Mouse (Mus musculus): ENCODE data around the gene Lrmda. TPM values are rescaled to one million over a fixed set of nuclear protein-coding genes. Genes with fewer than 3 reads are reported as not detected.

Lrmda gene
- polyA plus RNA-seq, 1 experiment from 2014 or later: 0.23 TPM

- Histone ChIP-seq H3K27ac (ENCODE audit: low read depth, low read length) (no peak overlapping the region), H3K4me2 (no peak overlapping the region), H3K9me3 (ENCODE audit: control insufficient read depth, low read length) (no peaks in the 10 kb centered on the region), H3K9ac (ENCODE audit: low read length) (no peak overlapping the region), H3K4me1 (ENCODE audit: control insufficient read depth, insufficient read depth, low read length) (peaks cover 4% of the 10 kb centered on the region), H3K4me3 (ENCODE audit: low read depth, low read length) (no peak overlapping the region), H3K27me3 (ENCODE audit: control insufficient read depth, insufficient read depth, low read length) (no peaks in the 10 kb centered on the region), H3K36me3 (ENCODE audit: control insufficient read depth, insufficient read depth, low read length) (no peaks in the 10 kb centered on the region)
- DNase-seq (ENCODE audit: low spot score, missing footprints) (no peak), ATAC-seq (ENCODE audit: low FRiP score) (no peak)
- WGBS: 93% methylated on average over 1 of the region's 1 CpGs
Observed at GRCm38 (mm10) chr14:23011989-23012388, 992.5 kb downstream of the Lrmda start.

GRCm38 (mm10) chr14:23014747-23015286 lies 995.3 kb downstream of the Lrmda start:
- Histone ChIP-seq H3K27ac (ENCODE audit: low read depth, low read length) (no peak overlapping the region), H3K4me2 (no peak overlapping the region), H3K36me3 (ENCODE audit: control insufficient read depth, insufficient read depth, low read length) (no peaks in the 10 kb centered on the region), H3K9me3 (ENCODE audit: control insufficient read depth, low read length) (no peaks in the 10 kb centered on the region), H3K4me1 (ENCODE audit: control insufficient read depth, insufficient read depth, low read length) (peaks cover 4% of the 10 kb centered on the region), H3K4me3 (ENCODE audit: low read depth, low read length) (no peak overlapping the region), H3K9ac (ENCODE audit: low read length) (no peak overlapping the region), H3K27me3 (ENCODE audit: control insufficient read depth, insufficient read depth, low read length) (no peaks in the 10 kb centered on the region)
- DNase-seq (ENCODE audit: low spot score, missing footprints) (no peak), ATAC-seq (ENCODE audit: low FRiP score) (0 out of 2 replicates have a peak, but pooled peaks have one; percentile 22)
- WGBS: 58% methylated on average over 2 of the region's 2 CpGs

GRCm38 (mm10) chr14:23015321-23016067 lies 996.0 kb downstream of the Lrmda start:
- no peaks in the 10 kb centered on the region for H3K27me3 ChIP-seq (ENCODE audit: control insufficient read depth, insufficient read depth, low read length)
- H3K27ac ChIP-seq (ENCODE audit: low read depth, low read length): no peak overlapping the region
- H3K9ac ChIP-seq (ENCODE audit: low read length): no peak overlapping the region
- H3K4me3 ChIP-seq (ENCODE audit: low read depth, low read length): no peak overlapping the region
- H3K9me3 ChIP-seq (ENCODE audit: control insufficient read depth, low read length): no peaks in the 10 kb centered on the region
- peaks cover 4% of the 10 kb centered on the region for H3K4me1 ChIP-seq (ENCODE audit: control insufficient read depth, insufficient read depth, low read length)
- no peaks in the 10 kb centered on the region for H3K36me3 ChIP-seq (ENCODE audit: control insufficient read depth, insufficient read depth, low read length)
- DNase-seq (ENCODE audit: low spot score, missing footprints): no peak
- ATAC-seq (ENCODE audit: low FRiP score): no peak
- 70% methylated on average over 16 of the region's 16 CpGs for WGBS
- no peak overlapping the region for H3K4me2 ChIP-seq

- H3K4me1 ChIP-seq (ENCODE audit: control insufficient read depth, insufficient read depth, low read length): peaks cover 4% of the 10 kb centered on the region
- no peaks in the 10 kb centered on the region for H3K9me3 ChIP-seq (ENCODE audit: control insufficient read depth, low read length)
- WGBS: 71% methylated on average over 1 of the region's 1 CpGs
- ATAC-seq (ENCODE audit: low FRiP score) (no peak), DNase-seq (ENCODE audit: low spot score, missing footprints) (no peak)
- no peak overlapping the region for H3K4me3 ChIP-seq (ENCODE audit: low read depth, low read length)
- no peak overlapping the region for H3K9ac ChIP-seq (ENCODE audit: low read length)
- H3K36me3 ChIP-seq (ENCODE audit: control insufficient read depth, insufficient read depth, low read length): no peaks in the 10 kb centered on the region
- H3K4me2 ChIP-seq: no peak overlapping the region
- no peak overlapping the region for H3K27ac ChIP-seq (ENCODE audit: low read depth, low read length)
- H3K27me3 ChIP-seq (ENCODE audit: control insufficient read depth, insufficient read depth, low read length): no peaks in the 10 kb centered on the region
Observed at GRCm38 (mm10) chr14:23016068-23016611, 996.6 kb downstream of the Lrmda start.

- Histone ChIP-seq H3K4me2 (no peak overlapping the region), H3K9ac (ENCODE audit: low read length) (no peak overlapping the region), H3K4me1 (ENCODE audit: control insufficient read depth, insufficient read depth, low read length) (no peaks in the 10 kb centered on the region), H3K36me3 (ENCODE audit: control insufficient read depth, insufficient read depth, low read length) (no peaks in the 10 kb centered on the region), H3K9me3 (ENCODE audit: control insufficient read depth, low read length) (no peaks in the 10 kb centered on the region), H3K27me3 (ENCODE audit: control insufficient read depth, insufficient read depth, low read length) (no peaks in the 10 kb centered on the region), H3K4me3 (ENCODE audit: low read depth, low read length) (no peak overlapping the region), H3K27ac (ENCODE audit: low read depth, low read length) (no peak overlapping the region)
- ATAC-seq (ENCODE audit: low FRiP score): no peak
- WGBS: 88% methylated on average over 7 of the region's 7 CpGs
- no peak for DNase-seq (ENCODE audit: low spot score, missing footprints)
Observed at GRCm38 (mm10) chr14:23041002-23041401, 1021.5 kb downstream of the Lrmda start.

GRCm38 (mm10) chr14:23045322-23045721 lies 1025.8 kb downstream of the Lrmda start:
- Histone ChIP-seq H3K4me1 (ENCODE audit: control insufficient read depth, insufficient read depth, low read length) (no peaks in the 10 kb centered on the region), H3K36me3 (ENCODE audit: control insufficient read depth, insufficient read depth, low read length) (no peaks in the 10 kb centered on the region), H3K9me3 (ENCODE audit: control insufficient read depth, low read length) (no peaks in the 10 kb centered on the region), H3K9ac (ENCODE audit: low read length) (no peak overlapping the region), H3K4me3 (ENCODE audit: low read depth, low read length) (no peak overlapping the region), H3K27ac (ENCODE audit: low read depth, low read length) (no peak overlapping the region), H3K27me3 (ENCODE audit: control insufficient read depth, insufficient read depth, low read length) (no peaks in the 10 kb centered on the region), H3K4me2 (no peak overlapping the region)
- DNase-seq (ENCODE audit: low spot score, missing footprints) (no peak), ATAC-seq (ENCODE audit: low FRiP score) (no peak)
- WGBS: 24% methylated on average over 1 of the region's 1 CpGs

- no peaks in the 10 kb centered on the region for H3K36me3 ChIP-seq (ENCODE audit: control insufficient read depth, insufficient read depth, low read length)
- 20% methylated on average over 4 of the region's 4 CpGs for WGBS
- ATAC-seq (ENCODE audit: low FRiP score) (no peak; the same call in 1 of the 2 replicates), DNase-seq (ENCODE audit: low spot score, missing footprints) (peak; percentile 96)
- no peaks in the 10 kb centered on the region for H3K4me1 ChIP-seq (ENCODE audit: control insufficient read depth, insufficient read depth, low read length)
- H3K9me3 ChIP-seq (ENCODE audit: control insufficient read depth, low read length): no peaks in the 10 kb centered on the region
- no peak overlapping the region for H3K4me3 ChIP-seq (ENCODE audit: low read depth, low read length)
- no peaks in the 10 kb centered on the region for H3K27me3 ChIP-seq (ENCODE audit: control insufficient read depth, insufficient read depth, low read length)
- no peak overlapping the region for H3K4me2 ChIP-seq
- no peak overlapping the region for H3K9ac ChIP-seq (ENCODE audit: low read length)
- no peak overlapping the region for H3K27ac ChIP-seq (ENCODE audit: low read depth, low read length)
Observed at GRCm38 (mm10) chr14:23046330-23046729, 1026.8 kb downstream of the Lrmda start.

GRCm38 (mm10) chr14:23051441-23051840 lies 1031.9 kb downstream of the Lrmda start:
- Histone ChIP-seq H3K4me2 (no peak overlapping the region), H3K27me3 (ENCODE audit: control insufficient read depth, insufficient read depth, low read length) (no peaks in the 10 kb centered on the region), H3K4me3 (ENCODE audit: low read depth, low read length) (no peak overlapping the region), H3K9ac (ENCODE audit: low read length) (no peak overlapping the region), H3K4me1 (ENCODE audit: control insufficient read depth, insufficient read depth, low read length) (no peaks in the 10 kb centered on the region; the same call in 1 of the 2 replicates), H3K36me3 (ENCODE audit: control insufficient read depth, insufficient read depth, low read length) (no peaks in the 10 kb centered on the region), H3K27ac (ENCODE audit: low read depth, low read length) (no peak overlapping the region), H3K9me3 (ENCODE audit: control insufficient read depth, low read length) (no peaks in the 10 kb centered on the region)
- WGBS: 77% methylated on average over 7 of the region's 7 CpGs
- DNase-seq (ENCODE audit: low spot score, missing footprints) (no peak), ATAC-seq (ENCODE audit: low FRiP score) (no peak)

GRCm38 (mm10) chr14:23052833-23053592 lies 1033.5 kb downstream of the Lrmda start:
- Histone ChIP-seq H3K27ac (ENCODE audit: low read depth, low read length) (no peak overlapping the region), H3K4me3 (ENCODE audit: low read depth, low read length) (no peak overlapping the region), H3K36me3 (ENCODE audit: control insufficient read depth, insufficient read depth, low read length) (no peaks in the 10 kb centered on the region), H3K9me3 (ENCODE audit: control insufficient read depth, low read length) (no peaks in the 10 kb centered on the region), H3K4me1 (ENCODE audit: control insufficient read depth, insufficient read depth, low read length) (no peaks in the 10 kb centered on the region; the same call in 1 of the 2 replicates), H3K27me3 (ENCODE audit: control insufficient read depth, insufficient read depth, low read length) (no peaks in the 10 kb centered on the region), H3K9ac (ENCODE audit: low read length) (no peak overlapping the region), H3K4me2 (no peak overlapping the region)
- no peak for ATAC-seq (ENCODE audit: low FRiP score)
- no peak for DNase-seq (ENCODE audit: low spot score, missing footprints)
- WGBS: 88% methylated on average over 11 of the region's 11 CpGs

Measured in midbrain, embryonic 11.5 days (tissue).